Mouse (Mus musculus): ENCODE measurements around the gene Exoc7.

GRCm38 (mm10) chr11:116290556-116290955 lies 16.5 kb downstream of the Exoc7 start:
- TF ChIP-seq CTCF (IDR thresholded peaks at IDR 0.05; ENCODE audit: borderline replicate concordance, insufficient read depth, low read depth, low read length) (no peak), POLR2A (IDR thresholded peaks at IDR 0.05; ENCODE audit: borderline replicate concordance, insufficient read depth, low read length) (no peak)

All from cerebellum, adult 2 months (tissue).